Mouse (Mus musculus): ENCODE data around the gene Mgat5. TPM values are rescaled to one million over a fixed set of nuclear protein-coding genes. Genes with fewer than 3 reads are reported as not detected.

Gene Mgat5
- polyA plus RNA-seq, 1 experiment: 11.4 TPM

GRCm38 (mm10) chr1:127513140-127513539 lies 308.3 kb downstream of the Mgat5 start:
- Histone ChIP-seq H3K27ac (ENCODE audit: insufficient read depth, low read depth, low read length) (peak overlapping the region; percentile 67), H3K4me1 (ENCODE audit: control insufficient read depth, insufficient read depth, insufficient read length, low read length) (no peaks in the 10 kb centered on the region), H3K4me3 (ENCODE audit: low read depth, low read length) (no peak overlapping the region), H3K27me3 (ENCODE audit: control insufficient read depth, insufficient read depth, low read length) (no peaks in the 10 kb centered on the region), H3K36me3 (ENCODE audit: control insufficient read depth, insufficient read depth, low read length) (no peaks in the 10 kb centered on the region)
- WGBS: 73% methylated on average over 8 of the region's 8 CpGs
- TF ChIP-seq CTCF (IDR thresholded peaks at IDR 0.05; ENCODE audit: extremely low read depth, insufficient read length, insufficient replicate concordance, low read depth, low read length) (no peak), POLR2A (IDR thresholded peaks at IDR 0.05; ENCODE audit: low read depth, low read length) (no peak)

- no peaks in the 10 kb centered on the region for H3K27me3 ChIP-seq (ENCODE audit: control insufficient read depth, insufficient read depth, low read length)
Observed at GRCm38 (mm10) chr1:127513664-127514063, 308.8 kb downstream of the Mgat5 start.

GRCm38 (mm10) chr1:127514479-127514878 lies 309.7 kb downstream of the Mgat5 start:
- H3K4me3 ChIP-seq (ENCODE audit: low read depth, low read length): no peak overlapping the region
- H3K27ac ChIP-seq (ENCODE audit: insufficient read depth, low read depth, low read length): peak overlapping the region; percentile 51
- no peaks in the 10 kb centered on the region for H3K4me1 ChIP-seq (ENCODE audit: control insufficient read depth, insufficient read depth, insufficient read length, low read length)
- TF ChIP-seq CTCF (IDR thresholded peaks at IDR 0.05; ENCODE audit: extremely low read depth, insufficient read length, insufficient replicate concordance, low read depth, low read length) (no peak), POLR2A (IDR thresholded peaks at IDR 0.05; ENCODE audit: low read depth, low read length) (no peak)
- no peaks in the 10 kb centered on the region for H3K36me3 ChIP-seq (ENCODE audit: control insufficient read depth, insufficient read depth, low read length)
- no peaks in the 10 kb centered on the region for H3K27me3 ChIP-seq (ENCODE audit: control insufficient read depth, insufficient read depth, low read length)
- WGBS: 70% methylated on average over 3 of the region's 3 CpGs

More at GRCm38 (mm10) chr1:127513664-127514063, 308.8 kb downstream of the Mgat5 start:
- no peak overlapping the region for H3K4me3 ChIP-seq (ENCODE audit: low read depth, low read length)
- H3K4me1 ChIP-seq (ENCODE audit: control insufficient read depth, insufficient read depth, insufficient read length, low read length): no peaks in the 10 kb centered on the region
- TF ChIP-seq CTCF (IDR thresholded peaks at IDR 0.05; ENCODE audit: extremely low read depth, insufficient read length, insufficient replicate concordance, low read depth, low read length) (no peak), POLR2A (IDR thresholded peaks at IDR 0.05; ENCODE audit: low read depth, low read length) (no peak)
- 79% methylated on average over 3 of the region's 3 CpGs for WGBS
- H3K27ac ChIP-seq (ENCODE audit: insufficient read depth, low read depth, low read length): peak overlapping the region; percentile 67
- no peaks in the 10 kb centered on the region for H3K36me3 ChIP-seq (ENCODE audit: control insufficient read depth, insufficient read depth, low read length)

- H3K4me1 ChIP-seq (ENCODE audit: control insufficient read depth, insufficient read depth, insufficient read length, low read length): no peaks in the 10 kb centered on the region
- no peaks in the 10 kb centered on the region for H3K36me3 ChIP-seq (ENCODE audit: control insufficient read depth, insufficient read depth, low read length)
- TF ChIP-seq CTCF (IDR thresholded peaks at IDR 0.05; ENCODE audit: extremely low read depth, insufficient read length, insufficient replicate concordance, low read depth, low read length): no peak
- TF ChIP-seq POLR2A (IDR thresholded peaks at IDR 0.05; ENCODE audit: low read depth, low read length): no peak
- WGBS: 95% methylated on average over 10 of the region's 10 CpGs
- no peak overlapping the region for H3K4me3 ChIP-seq (ENCODE audit: low read depth, low read length)
- H3K27ac ChIP-seq (ENCODE audit: insufficient read depth, low read depth, low read length): no peak overlapping the region
- H3K27me3 ChIP-seq (ENCODE audit: control insufficient read depth, insufficient read depth, low read length): no peaks in the 10 kb centered on the region
Observed at GRCm38 (mm10) chr1:127514888-127515287, 310.1 kb downstream of the Mgat5 start.

- no peak overlapping the region for H3K27ac ChIP-seq (ENCODE audit: insufficient read depth, low read depth, low read length)
- no peaks in the 10 kb centered on the region for H3K36me3 ChIP-seq (ENCODE audit: control insufficient read depth, insufficient read depth, low read length)
- no peaks in the 10 kb centered on the region for H3K4me1 ChIP-seq (ENCODE audit: control insufficient read depth, insufficient read depth, insufficient read length, low read length)
- no peak overlapping the region for H3K4me3 ChIP-seq (ENCODE audit: low read depth, low read length)
- TF ChIP-seq POLR2A (IDR thresholded peaks at IDR 0.05; ENCODE audit: low read depth, low read length) (no peak), CTCF (IDR thresholded peaks at IDR 0.05; ENCODE audit: extremely low read depth, insufficient read length, insufficient replicate concordance, low read depth, low read length) (no peak)
- H3K27me3 ChIP-seq (ENCODE audit: control insufficient read depth, insufficient read depth, low read length): no peaks in the 10 kb centered on the region
- WGBS: 69% methylated on average over 8 of the region's 8 CpGs
Observed at GRCm38 (mm10) chr1:127523364-127523763, 318.5 kb downstream of the Mgat5 start.

- TF ChIP-seq POLR2A (IDR thresholded peaks at IDR 0.05; ENCODE audit: low read depth, low read length): no peak
- no peak for TF ChIP-seq CTCF (IDR thresholded peaks at IDR 0.05; ENCODE audit: extremely low read depth, insufficient read length, insufficient replicate concordance, low read depth, low read length)
- WGBS: 28% methylated on average over 14 of the region's 14 CpGs
- H3K27ac ChIP-seq (ENCODE audit: insufficient read depth, low read depth, low read length): no peak overlapping the region
- H3K36me3 ChIP-seq (ENCODE audit: control insufficient read depth, insufficient read depth, low read length): no peaks in the 10 kb centered on the region
- no peaks in the 10 kb centered on the region for H3K27me3 ChIP-seq (ENCODE audit: control insufficient read depth, insufficient read depth, low read length)
- no peaks in the 10 kb centered on the region for H3K4me1 ChIP-seq (ENCODE audit: control insufficient read depth, insufficient read depth, insufficient read length, low read length)
- no peak overlapping the region for H3K4me3 ChIP-seq (ENCODE audit: low read depth, low read length)
Observed at GRCm38 (mm10) chr1:127530849-127531580, 326.2 kb downstream of the Mgat5 start.

- Histone ChIP-seq H3K27ac (ENCODE audit: insufficient read depth, low read depth, low read length) (no peak overlapping the region), H3K36me3 (ENCODE audit: control insufficient read depth, insufficient read depth, low read length) (no peaks in the 10 kb centered on the region), H3K4me1 (ENCODE audit: control insufficient read depth, insufficient read depth, insufficient read length, low read length) (no peaks in the 10 kb centered on the region), H3K4me3 (ENCODE audit: low read depth, low read length) (no peak overlapping the region), H3K27me3 (ENCODE audit: control insufficient read depth, insufficient read depth, low read length) (no peaks in the 10 kb centered on the region)
- TF ChIP-seq POLR2A (IDR thresholded peaks at IDR 0.05; ENCODE audit: low read depth, low read length) (no peak), CTCF (IDR thresholded peaks at IDR 0.05; ENCODE audit: extremely low read depth, insufficient read length, insufficient replicate concordance, low read depth, low read length) (no peak)
- WGBS: 62% methylated on average over 5 of the region's 5 CpGs
Observed at GRCm38 (mm10) chr1:127531723-127532122, 326.9 kb downstream of the Mgat5 start.

Measured in small intestine, adult 2 months (tissue).